Mouse (Mus musculus): ENCODE data around the gene Pagr1b. TPM values are rescaled to one million over a fixed set of nuclear protein-coding genes. Genes with fewer than 3 reads are reported as not detected.

The Pagr1b gene
- 1 to 10 TPM; 1.3 to 2.4 TPM for polyA plus RNA-seq (2017; shearing (Covaris generic))

DNA sequence TGATC, at the start of gene Pagr1b:
Gene Pagr1b (minus strand): TSS at position 4 of the 5 bp plus-strand sequence.
- no peak for ATAC-seq

DNA sequence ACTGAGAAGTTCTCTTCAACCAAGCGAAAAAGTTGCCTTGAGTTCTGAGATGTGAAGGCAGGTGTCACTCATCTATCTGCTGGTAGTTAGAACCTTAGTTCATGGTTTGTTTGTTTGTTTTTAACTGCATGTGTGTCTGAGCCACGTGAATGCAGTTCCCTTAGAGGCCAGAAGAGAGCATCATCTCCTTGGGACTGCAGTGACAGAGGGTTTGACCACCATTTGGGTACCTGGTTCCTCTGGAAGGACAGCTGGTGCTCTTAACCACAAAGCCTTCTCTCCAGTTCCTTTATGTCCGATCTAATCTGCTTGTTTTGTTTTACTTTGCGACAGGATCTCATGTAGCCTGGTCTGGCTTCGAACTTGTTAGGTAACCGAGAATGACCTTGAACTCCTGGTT, 49.3 kb upstream of the Pagr1b start:
- no peak for ATAC-seq

DNA sequence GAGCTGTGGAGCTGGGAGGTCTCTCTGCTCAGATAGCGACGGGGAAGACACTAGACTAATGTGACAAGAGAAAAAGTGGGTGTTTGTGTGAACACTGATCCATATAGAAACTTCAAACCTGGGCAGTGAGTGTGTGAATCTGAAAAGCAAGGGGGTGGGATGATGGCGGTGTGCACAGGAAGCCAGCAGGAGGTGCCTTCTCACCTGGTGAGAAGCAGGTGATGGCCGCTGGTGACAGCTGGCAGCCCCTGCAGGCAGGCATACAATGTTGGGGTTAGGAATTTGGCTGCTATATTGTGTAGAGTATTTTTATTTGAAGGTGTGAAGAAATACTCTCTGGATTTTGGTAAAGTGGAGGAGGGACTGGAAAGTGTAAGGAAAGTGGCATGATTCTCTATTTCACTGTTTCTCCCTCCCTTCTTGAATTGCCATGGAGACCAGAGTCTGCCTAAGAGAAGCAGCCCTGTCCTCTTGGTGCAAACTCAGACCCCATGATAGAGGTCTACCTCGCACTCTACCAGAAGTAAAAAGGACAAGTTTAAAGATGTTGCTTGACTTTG, 38.8 kb upstream of the Pagr1b start:
- ATAC-seq = no peak

DNA sequence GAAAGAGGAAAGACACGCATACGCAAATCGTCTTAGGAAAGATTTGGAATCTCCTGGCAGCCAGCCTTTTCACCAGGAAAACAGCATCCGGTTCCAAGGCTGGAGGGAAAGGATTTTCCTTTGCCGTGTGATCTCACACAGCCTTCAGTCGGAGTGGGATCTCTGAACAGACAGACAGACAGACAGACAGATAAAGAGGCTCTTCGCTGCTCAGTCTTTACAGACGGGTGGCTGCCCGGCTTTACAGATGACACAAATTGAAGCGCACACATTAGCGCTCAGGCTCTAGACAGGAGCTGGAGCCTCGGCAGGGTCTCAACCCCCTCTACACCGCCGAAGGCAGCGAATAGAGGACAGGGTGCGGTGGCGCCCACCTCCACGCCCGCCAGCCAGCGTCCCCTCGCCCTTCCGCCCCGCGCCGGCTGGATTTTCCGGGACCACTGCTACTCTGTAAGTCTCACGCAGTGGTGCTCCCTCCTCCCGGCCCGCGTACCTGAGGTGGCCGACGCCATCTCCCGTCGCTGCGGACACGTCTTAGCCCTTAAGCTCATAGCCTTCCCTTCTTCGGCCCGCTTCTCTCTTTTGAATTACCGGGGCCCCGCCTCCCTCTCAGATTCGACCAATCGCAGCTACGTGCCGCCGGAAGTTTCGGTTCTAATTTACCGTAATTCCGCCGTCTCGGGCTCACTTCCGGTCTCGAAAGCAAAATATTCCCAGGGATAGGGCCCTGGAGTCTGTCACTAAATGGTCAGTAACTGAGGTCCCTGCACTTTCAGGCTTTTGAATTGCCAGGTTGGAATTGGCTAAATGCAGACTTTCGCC, 25.8 kb upstream of the Pagr1b start, which contains the start of gene Kif22:
Gene Kif22 (minus strand): TSS at position 621 of the 822 bp plus-strand sequence.
- ATAC-seq = peak; percentile 99

- ATAC-seq = peak; percentile 40
Measured at GRCm38 (mm10) chr7:127031244-127031643, 15.0 kb upstream of the Pagr1b start.

DNA sequence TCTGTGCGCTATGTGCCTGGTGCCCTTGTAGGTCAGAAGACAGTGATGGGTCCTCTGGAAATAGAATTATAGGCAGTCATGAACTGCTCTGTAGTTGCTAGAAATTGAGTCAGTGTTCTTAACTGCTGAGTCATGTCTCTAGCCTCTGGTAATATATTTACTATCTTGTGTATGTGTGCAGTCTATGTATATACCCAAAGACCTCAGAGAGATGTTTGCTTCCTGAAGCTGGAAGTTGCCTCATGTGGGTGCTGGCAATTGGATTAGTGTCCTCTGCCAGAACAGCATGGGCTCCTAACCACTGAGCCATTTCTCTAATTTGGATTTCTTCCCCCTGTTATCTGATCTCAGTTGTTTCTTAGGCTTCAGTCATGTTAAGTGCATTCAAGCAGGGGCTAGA, 13.9 kb upstream of the Pagr1b start:
- no peak for ATAC-seq

DNA sequence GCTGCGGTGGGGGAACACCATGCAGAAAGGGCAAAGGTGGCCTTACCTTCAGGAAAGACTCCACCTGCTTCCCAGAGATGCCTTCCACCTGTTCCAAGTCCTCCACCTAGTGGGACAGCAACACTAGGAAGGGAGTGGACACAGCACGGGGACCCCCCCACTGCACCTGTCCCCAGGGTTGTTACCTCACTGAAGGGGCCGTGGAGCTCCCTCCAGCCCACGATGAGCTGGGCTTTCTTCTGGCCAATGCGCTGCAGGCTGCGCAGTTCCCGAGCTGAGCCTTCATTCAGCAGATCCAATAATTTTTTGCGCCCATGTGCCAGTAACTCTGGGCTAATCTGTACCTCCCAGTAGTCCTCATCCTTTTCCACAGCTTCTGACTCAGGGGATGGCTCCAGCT, 11.6 kb upstream of the Pagr1b start:
- no peak for ATAC-seq

DNA sequence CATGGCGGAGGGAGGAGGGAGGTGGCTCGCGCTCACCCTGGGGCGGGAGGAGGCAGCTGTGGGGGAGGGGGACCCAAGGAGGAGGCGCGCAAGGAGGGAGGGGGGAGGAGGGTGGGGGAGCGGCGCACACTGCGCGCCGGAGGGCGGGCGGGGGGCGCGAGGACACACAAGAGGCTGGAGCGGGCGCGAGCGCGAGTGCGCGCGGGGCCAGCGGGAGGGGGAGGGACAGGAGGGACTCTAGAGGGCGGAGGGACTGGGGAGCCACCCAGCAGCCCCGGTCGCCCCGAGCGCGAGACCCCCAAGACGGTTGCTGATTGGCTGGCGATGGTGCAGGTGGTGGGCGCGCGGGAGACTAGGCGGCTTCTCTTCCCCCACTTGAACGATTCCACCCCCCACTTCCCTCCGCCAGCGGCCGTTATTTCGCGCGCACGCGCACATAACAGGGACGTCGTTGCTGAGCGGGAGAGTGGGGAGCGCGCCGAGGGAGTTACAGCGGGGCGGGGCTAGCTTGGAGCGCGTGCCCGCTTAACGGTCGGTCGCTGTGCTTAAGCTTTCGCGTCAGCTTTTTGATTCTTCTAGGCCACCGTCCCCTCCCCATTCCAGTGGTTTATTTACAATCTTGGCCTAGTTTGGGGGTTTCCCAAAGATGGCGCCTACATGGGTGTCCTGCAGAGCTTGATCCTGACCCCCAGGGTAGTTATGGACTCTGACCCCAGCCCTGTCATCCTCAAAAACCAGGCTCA, 10.9 kb upstream of the Pagr1b start, which contains the start of gene Maz:
Gene Maz (minus strand): TSS at position 54 of the 743 bp plus-strand sequence.
- peak; percentile 76 for ATAC-seq

DNA sequence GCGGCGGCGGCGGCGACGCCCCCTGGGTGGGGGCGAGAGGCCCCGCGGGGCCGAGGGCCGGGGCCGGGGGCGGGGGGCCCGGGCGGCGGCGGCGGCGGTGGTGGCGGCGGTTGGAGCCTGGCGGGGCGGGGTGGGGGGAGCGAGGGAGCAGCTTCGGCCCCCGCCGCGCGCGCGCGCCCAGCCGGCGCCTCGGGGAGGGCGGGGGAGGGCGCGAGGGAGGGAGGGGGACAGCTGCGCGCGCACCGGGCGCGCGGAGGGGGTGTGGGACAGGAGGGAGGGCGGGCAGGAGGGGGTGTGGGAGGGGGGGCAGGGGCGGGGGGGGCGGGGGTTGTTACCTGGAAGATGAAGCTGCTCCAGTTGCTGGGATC, 10.3 kb upstream of the Pagr1b start:
- no peak for ATAC-seq

GRCm38 (mm10) chr7:127026161-127026600, 9.9 kb upstream of the Pagr1b start:
- ATAC-seq = no peak

DNA sequence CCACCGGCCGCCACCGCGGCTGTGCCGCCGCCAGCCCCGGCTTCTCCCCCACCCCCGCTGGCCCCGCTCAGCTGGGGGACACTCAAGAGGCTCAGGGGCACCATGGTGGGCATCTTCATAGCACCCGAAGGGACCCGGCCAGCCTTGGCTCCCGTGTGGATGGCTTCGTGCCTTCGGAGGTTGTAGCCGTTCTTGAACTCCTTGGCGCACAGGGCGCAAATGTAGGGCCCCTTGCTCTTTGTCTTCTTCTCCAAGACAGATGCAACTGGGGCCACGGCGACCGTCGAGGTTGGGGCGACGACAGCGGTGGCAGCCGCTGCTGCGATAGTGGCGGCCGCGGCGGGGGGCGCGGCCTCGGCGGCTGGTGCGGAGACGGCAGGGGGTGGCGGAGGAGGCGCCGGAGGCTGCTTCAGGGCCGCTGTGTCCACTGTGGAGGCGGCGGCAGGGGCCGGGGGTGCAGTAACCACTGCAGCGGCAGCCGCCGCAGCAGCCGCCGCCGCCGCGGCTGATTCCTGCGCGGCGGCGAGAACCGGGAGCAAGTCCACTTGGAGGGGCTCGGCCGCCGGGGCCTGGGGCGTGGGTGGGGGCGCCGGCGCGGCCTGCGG, 9.4 kb upstream of the Pagr1b start:
- ATAC-seq = no peak

DNA sequence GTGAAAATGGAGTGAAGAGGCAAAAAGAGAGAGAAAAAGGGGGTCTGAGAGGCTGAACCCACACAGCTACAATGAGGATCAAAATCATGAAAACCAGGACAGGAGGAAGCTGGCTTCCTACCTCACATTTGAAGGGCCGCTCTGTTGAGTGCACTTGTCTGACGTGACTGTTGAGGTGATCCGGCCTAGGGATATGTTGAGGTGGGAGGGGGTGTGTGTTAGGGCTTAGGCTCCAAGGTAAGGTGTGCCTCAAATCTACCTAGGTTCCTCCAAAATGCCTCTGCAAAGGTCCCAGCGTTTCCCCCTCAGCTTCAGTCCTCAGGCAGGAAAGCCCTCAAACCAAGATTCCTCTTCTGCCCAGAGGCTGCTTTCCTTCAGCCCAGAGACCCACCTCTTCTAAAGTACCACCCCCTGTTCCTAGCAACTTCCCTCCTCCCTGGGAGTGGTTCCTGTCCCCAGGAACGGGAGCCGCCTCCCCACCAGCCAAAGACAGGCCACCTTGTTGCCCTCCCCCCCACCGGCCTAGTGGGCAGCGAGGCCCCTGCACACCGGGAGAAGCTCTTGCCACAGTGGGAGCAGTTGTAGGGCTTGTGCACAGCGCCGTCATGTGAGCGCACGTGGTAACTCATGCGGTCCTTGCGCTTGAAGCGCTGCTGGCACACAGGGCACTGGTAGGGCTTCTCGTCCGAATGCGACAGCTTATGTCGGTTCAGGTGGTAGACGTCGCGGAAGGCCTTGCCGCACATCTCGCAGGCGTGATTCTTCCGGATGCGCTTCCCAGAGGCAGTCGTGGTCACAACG, 8.7 kb upstream of the Pagr1b start:
- ATAC-seq = peak; percentile 43

DNA sequence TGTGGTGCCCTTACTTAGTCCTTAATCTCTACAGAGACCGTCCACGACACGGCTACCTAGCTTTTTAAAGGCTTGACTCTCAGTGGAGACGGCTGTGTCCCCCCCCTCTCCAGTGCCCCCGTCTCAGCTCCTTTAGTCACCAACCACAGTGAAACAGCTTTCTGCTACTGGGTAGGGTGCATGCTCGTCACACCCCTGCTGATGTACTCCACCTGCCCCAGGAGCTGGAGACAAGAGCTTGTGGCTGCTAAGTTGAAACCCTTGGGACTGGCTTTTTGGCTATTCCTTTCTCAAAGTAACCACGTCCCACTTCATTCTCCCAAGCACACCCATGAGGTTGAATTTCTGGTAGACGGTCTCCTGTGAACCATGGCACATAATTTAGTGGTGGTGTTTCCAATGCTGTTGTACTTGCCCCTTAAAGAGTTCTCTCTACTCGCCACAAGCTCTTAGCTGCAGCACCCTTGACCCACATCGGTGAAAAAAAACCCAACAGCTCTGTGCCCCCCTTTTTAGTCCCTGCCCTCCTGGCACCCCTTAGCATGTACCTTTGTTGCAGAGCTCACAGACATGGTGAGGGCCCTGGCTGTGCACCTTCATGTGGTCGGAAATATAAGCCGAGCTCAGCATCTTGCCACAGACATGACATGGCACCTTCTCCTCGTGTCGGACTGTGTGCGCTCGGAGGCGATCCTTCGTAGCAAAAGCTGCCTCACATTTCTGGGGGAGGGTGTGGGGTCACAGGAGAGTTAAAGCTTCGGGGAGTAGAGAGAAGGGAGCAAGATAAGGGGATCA, 7.8 kb upstream of the Pagr1b start:
- ATAC-seq = no peak

GRCm38 (mm10) chr7:127023272-127023691, 7.0 kb upstream of the Pagr1b start:
- ATAC-seq = no peak

DNA sequence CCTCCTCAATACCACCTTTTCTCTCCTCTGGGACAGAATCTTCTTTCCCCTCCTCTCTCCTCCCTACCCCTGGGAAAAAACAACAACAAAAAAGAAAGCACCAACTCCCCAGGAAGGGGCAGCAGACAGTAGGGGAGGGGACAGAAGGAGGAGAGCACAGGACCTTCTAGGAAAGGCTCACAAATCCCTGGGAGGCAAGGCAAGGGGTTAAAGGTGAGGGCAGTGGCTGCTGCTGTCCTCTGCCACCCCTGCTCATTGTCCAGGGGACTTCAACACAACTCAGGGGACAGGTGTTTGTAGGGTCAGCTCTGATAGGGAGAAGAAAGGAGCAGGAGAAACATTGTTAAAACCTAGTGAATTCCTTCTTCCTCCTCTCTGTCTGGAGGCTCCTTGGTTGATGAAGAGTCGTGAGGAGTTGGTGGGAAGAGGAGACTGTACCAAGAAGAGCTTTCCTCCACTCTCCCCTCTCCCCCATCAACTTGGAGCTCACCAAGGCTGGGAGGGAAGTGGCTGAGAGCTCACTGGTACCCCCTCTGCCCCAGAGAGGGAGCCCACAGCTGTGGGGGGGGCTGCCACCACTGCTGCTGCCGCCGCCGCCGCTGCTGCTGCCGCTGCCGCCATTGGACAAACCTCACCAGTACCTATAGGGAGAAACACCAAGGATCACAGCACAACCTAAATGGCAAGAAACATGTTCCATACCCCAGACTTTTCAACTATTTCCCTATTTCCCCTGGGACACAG, 6.4 kb upstream of the Pagr1b start:
- ATAC-seq = no peak

- ATAC-seq = no peak
Measured at GRCm38 (mm10) chr7:127021563-127022527, 5.6 kb upstream of the Pagr1b start.

GRCm38 (mm10) chr7:127020901-127021562, 4.7 kb upstream of the Pagr1b start, which contains the start of the genes Gm42742 and Prrt2:
TSS of gene Gm42742 (minus strand) at chr7:127021097.
TSS of gene Prrt2 (minus strand) at chr7:127021211.
- peak; percentile 21 for ATAC-seq

DNA sequence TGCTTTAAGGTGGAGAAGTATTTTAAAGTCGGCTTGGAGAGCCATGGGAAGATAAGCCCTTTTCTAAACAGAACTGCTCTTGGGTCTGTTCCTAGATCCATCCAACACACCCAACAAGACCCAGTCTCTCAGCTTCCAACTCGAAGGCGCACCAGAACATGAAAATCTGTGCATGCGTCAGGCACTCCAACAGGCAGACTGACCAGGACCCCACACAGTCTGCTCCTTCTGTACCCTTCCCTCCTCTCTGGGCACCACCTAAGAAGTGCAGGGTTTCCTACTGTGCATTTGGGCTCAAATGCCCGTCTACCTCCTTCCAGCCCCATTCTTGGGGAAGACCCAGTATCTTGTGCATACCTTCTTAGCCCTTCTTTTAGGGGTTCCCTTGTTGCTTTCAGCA, 4.2 kb upstream of the Pagr1b start:
- no peak for ATAC-seq

- ATAC-seq = no peak
Measured at GRCm38 (mm10) chr7:127020031-127020430, 3.7 kb upstream of the Pagr1b start.
